Mouse (Mus musculus) midbrain, embryonic 10.5 days (tissue): Measurements from ENCODE around the gene Ube2f. TPM values are rescaled to one million over a fixed set of nuclear protein-coding genes. Genes with fewer than 3 reads are reported as not detected.

Experiments used
- polyA plus RNA-seq: library from polyadenylated mRNA; unstranded; fragments of >200 nt; fragmentation: Nextera tagmentation; extraction: Ambion mirVana; gene quantifications from 2 replicates; pipeline ENCODE4 v1.2.1, GENCODE M21; 2016

Gene Ube2f
- polyA plus RNA-seq, 1 experiment from 2014 or later, result 92.1 TPM

Other genes starting within 250 kb of the Ube2f start
- 0.36 and 0.51 TPM in 2 replicates for gene Rbm44, start 105.2 kb upstream of the Ube2f start, polyA plus RNA-seq
- gene Ramp1, start 70.5 kb upstream of the Ube2f start, polyA plus RNA-seq, result 0.47 and 0.48 TPM in 2 replicates
- 17.3 and 18.6 TPM in 2 replicates for gene Scly, start 48.0 kb downstream of the Ube2f start, polyA plus RNA-seq
- not detected in 2 replicates for gene Espnl, start 71.8 kb downstream of the Ube2f start, polyA plus RNA-seq
- 0.04 and 0.17 TPM in 2 replicates for gene Klhl30, start 100.7 kb downstream of the Ube2f start, polyA plus RNA-seq
- 0.42 and 1.2 TPM in 2 replicates for gene Erfe, start 116.1 kb downstream of the Ube2f start, polyA plus RNA-seq
- gene Ilkap, start 148.5 kb downstream of the Ube2f start, polyA plus RNA-seq, result 173 and 177 TPM in 2 replicates
- 213 and 329 TPM in 2 replicates for gene Hes6, start 163.7 kb downstream of the Ube2f start, polyA plus RNA-seq
- gene Per2, start 209.0 kb downstream of the Ube2f start, polyA plus RNA-seq, result 2.5 and 4.0 TPM in 2 replicates
- gene Traf3ip1, start 244.3 kb downstream of the Ube2f start, polyA plus RNA-seq, result 10.5 and 12.9 TPM in 2 replicates